Mouse (Mus musculus) ES-CJ7 (cell line): ENCODE results near the gene Frs3.
"Not testable (repeated sequence)": the region's sequence is repeated elsewhere in the genome, so short reads cannot be mapped to it uniquely, and the experiment has no call there.

ENCODE experiments used
- DNase-seq: peaks from one replicate; pipeline ENCODE4 v3.0.0; 2011; ENCODE audit warnings: low read depth, low spot score

Gene Frs3

GRCm38 (mm10) chr17:47688608-47689575 lies at the start of gene Frs3:
TSS of gene Frs3 (plus strand) at chr17:47689030.
- no peak for DNase-seq

- no peak for DNase-seq
Measured at GRCm38 (mm10) chr17:47642992-47643391, 45.8 kb upstream of the Frs3 start.

- peak; percentile 96 for DNase-seq
Measured at GRCm38 (mm10) chr17:47646683-47647082, 42.1 kb upstream of the Frs3 start.

GRCm38 (mm10) chr17:47648966-47649365 lies 39.9 kb upstream of the Frs3 start:
- DNase-seq = peak; percentile 58

- no peak for DNase-seq
Measured at GRCm38 (mm10) chr17:47651953-47652352, 36.9 kb upstream of the Frs3 start.

- not testable (repeated sequence) for DNase-seq
Measured at GRCm38 (mm10) chr17:47654346-47654745, 34.5 kb upstream of the Frs3 start.

GRCm38 (mm10) chr17:47655697-47656096 lies 33.1 kb upstream of the Frs3 start:
- DNase-seq = no peak

- DNase-seq = no peak
Measured at GRCm38 (mm10) chr17:47657901-47658300, 30.9 kb upstream of the Frs3 start.

- DNase-seq = no peak
Measured at GRCm38 (mm10) chr17:47658741-47659243, 30.0 kb upstream of the Frs3 start.

- DNase-seq = peak; percentile 32
Measured at GRCm38 (mm10) chr17:47663009-47663713, 25.7 kb upstream of the Frs3 start.

- DNase-seq = no peak
Measured at GRCm38 (mm10) chr17:47664474-47664873, 24.4 kb upstream of the Frs3 start.

GRCm38 (mm10) chr17:47669166-47669565 lies 19.7 kb upstream of the Frs3 start:
- DNase-seq = no peak

GRCm38 (mm10) chr17:47671988-47672310 lies 16.9 kb upstream of the Frs3 start:
- DNase-seq = no peak

- peak; percentile 54 for DNase-seq
Measured at GRCm38 (mm10) chr17:47672311-47673111, 16.3 kb upstream of the Frs3 start.

- peak; percentile 78 for DNase-seq
Measured at GRCm38 (mm10) chr17:47676581-47676980, 12.2 kb upstream of the Frs3 start.

- no peak for DNase-seq
Measured at GRCm38 (mm10) chr17:47678238-47678637, 10.6 kb upstream of the Frs3 start.

GRCm38 (mm10) chr17:47678702-47679101 lies 10.1 kb upstream of the Frs3 start:
- no peak for DNase-seq

- no peak for DNase-seq
Measured at GRCm38 (mm10) chr17:47682836-47683235, 6.0 kb upstream of the Frs3 start.

- DNase-seq = peak; percentile 98
Measured at GRCm38 (mm10) chr17:47687409-47688343, 1.2 kb upstream of the Frs3 start.

- no peak for DNase-seq
Measured at GRCm38 (mm10) chr17:47688344-47688607, 554 bp upstream of the Frs3 start, which contains the start of gene Tomm6. TSS of gene Tomm6 (minus strand) at chr17:47688386.

- DNase-seq = no peak
Measured at GRCm38 (mm10) chr17:47689894-47690293, 1.1 kb downstream of the Frs3 start.
